Mouse (Mus musculus): ENCODE measurements around the gene Rora.

Rora gene

DNA sequence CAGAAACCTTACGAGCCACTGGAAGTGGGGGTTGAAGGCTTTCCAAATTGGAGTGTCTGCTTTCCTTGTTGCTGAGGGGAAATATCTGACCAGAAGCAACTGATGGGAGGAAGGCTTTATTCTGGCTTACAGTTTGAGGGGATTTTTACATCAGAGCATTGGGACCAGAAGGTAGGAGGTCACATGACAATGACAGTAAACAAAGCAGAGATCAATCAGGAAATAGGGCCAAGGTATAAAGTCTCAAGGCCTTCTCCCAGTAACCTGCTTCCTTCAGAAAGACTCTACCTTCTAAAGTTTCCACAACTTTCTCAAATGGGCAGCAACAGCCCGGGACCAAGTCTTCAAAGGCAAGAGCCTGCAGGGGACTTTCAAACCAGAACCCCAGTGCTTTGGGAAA is 34.6 kb downstream of the Rora start:
- DNase-seq (ENCODE audit: low spot score in 2 of 2): no peak

DNA sequence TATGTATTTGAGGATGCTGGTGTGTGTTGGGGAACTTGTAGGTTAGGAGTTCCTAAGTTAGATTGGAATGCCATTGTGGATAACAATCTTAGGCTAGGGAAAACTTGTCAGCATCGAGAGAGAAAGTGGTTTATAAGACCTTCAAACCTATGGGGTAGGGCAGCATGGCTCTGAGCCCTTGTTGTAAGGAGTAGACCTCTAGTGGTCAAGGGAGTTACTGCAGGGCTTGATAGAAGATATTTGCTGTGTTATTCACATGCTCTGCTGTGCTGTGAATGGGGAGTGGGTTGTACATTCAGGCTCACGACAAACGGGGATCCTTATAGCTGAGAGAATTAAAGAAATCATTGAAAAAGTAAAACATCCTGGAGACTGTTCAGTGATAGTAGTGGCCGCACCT is 35.8 kb downstream of the Rora start:
- peak in 1 of 2 experiments; percentile 62 for DNase-seq (ENCODE audit: low spot score in 2 of 2)

DNA sequence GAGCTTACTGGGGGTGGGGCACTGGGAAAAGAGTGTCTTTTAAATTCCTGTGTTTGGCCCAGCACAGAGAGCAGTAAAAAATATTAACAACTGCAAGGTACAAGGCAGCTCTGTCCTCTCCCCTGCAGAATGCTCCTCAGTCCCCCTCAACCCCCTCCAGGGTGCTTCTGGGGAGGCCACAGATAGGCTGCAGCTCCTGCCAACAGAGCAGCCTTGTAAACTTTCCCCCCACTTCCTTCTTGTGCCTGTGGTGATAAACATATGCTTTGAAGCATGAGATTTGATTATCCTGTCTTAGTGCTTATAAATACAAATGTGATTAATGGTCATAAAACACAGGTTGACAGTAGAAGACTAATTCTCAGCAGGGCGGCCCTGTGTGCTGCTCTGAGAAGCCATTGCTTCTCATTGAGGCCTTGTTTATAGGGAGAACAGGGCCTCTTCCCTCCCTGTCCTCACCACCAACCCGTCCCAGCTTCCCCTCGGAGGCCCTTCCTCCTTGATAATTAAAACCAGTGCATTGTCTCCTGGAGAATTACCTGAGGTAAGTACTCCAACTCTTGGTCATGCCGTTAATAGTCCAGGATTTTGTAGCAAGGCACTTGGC is 41.4 kb downstream of the Rora start:
- no peak for DNase-seq (ENCODE audit: low spot score in 2 of 2)

DNA sequence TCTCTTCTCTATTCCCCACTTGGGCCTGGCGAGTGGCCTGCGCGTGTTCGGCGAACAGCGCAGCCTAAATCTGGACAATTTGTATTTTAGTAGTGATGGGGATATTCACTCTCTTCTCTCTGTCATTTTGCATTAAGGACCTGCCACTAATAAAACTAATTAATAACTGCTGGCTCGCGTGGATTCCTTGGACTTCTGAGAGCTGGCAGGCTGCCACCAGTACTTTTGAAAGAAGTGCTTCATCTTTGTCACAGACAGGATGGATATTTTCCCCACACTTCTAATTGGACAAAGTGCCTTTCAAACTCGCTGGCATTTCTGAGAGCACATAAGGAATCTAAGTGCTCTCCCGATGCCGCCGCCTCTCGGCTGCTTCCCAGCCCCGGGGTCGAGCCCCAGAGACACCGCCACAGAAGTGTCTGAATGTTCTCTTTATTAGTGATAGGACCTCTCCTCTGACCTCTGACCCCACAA is 41.9 kb downstream of the Rora start:
- DNase-seq (ENCODE audit: low spot score in 2 of 2): no peak

- DNase-seq (ENCODE audit: low spot score in 2 of 2): no peak
Observed at GRCm38 (mm10) chr9:68696425-68696956, 42.9 kb downstream of the Rora start.

DNA sequence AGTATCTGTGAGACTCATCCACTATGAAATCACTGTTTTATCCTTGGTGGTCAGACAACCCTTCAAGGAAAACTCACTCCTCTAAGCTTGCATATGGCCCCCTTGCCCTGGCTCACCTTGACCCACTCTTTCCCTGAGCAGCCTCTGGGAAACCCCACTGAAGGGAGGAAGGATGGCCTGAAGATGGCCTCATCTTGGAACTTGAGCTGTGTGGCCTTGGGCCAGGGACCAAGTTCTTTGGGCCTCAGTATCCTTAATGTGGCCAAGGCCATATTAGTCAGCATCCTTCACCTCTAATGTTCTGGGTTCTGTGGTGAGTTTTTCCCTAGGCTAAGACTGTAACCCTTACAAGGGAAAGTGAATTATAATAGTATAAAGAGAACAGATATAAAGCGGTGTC is 45.8 kb downstream of the Rora start:
- DNase-seq (ENCODE audit: low spot score in 2 of 2): no peak

DNA sequence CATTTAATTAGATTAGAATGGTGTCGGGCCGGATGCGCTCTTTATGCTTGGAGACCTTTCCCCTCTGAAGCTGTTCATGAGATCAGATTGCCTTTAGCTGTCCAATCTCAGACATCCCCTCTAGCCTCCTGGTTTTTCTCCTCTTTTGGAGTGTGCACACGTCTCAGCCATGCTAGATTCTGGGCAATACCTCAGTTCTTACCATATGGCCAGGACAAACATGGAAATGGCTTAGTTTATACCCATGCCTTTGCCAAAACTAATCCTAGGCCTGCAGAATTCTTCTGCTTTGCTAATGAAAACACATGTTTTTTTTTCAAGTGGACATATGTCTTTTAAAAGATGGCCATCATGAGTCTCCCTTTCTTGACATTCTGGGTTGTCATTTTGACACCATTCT is 46.3 kb downstream of the Rora start:
- DNase-seq (ENCODE audit: low spot score in 2 of 2): no peak

- DNase-seq (ENCODE audit: low spot score in 2 of 2): no peak
Observed at GRCm38 (mm10) chr9:68707636-68708035, 54.0 kb downstream of the Rora start.

DNA sequence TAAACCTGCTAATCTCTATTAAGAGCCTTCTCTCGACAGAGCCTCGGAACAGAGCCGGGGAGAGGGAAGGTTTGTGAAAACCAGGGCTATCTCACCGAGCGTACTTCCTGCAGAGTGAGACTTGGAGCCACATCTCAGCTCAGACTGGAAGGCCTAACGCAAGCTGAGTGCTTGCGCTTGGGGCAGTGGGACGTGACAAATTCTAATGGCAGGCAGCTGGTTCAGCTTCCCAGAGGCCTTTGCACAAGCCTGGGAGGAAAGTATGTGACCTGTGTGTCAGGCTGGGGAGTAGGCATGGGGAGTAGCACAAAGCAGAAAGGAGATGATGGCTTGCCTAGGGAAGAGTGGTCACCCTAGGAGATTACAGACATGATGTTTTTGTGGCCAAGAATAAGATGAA is 55.6 kb downstream of the Rora start:
- no peak for DNase-seq (ENCODE audit: low spot score in 2 of 2)

DNA sequence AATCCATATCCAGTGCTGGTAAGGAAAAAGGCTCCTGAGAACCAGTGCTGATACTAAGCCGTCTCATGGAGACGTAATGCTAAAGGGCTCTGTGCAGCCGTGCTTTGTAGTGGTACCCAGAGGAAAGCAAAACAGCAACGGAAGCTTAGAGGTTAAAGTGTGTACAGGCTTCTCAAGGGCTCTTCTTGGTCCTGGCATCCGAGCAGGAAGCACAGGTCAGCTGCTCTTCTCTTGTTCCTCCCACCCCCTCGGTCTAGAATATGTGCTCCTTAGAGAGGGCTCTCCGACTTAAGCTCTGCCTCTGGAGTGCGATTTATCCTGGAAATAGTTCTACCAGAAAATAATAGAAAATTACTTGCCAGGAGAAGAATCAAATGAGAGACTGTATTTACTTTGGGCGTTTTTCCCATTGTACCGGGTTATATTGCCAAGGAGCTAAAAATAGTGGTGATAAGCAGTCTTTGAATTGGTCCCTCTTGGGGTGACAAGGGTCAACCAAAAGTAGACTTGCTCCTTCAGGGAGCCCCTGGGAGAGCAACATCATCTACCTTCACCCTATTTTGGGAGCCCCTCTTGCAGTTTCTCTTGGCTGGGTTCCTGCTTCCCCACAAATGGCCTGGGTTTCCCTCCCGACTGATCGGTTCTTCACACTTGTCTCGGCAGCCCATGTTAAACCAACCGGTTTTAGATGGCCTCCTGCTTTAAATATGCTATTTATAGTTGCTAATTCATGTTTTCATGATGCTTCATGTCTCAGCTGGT is 57.5 kb downstream of the Rora start:
- no peak for DNase-seq (ENCODE audit: low spot score in 2 of 2)

DNA sequence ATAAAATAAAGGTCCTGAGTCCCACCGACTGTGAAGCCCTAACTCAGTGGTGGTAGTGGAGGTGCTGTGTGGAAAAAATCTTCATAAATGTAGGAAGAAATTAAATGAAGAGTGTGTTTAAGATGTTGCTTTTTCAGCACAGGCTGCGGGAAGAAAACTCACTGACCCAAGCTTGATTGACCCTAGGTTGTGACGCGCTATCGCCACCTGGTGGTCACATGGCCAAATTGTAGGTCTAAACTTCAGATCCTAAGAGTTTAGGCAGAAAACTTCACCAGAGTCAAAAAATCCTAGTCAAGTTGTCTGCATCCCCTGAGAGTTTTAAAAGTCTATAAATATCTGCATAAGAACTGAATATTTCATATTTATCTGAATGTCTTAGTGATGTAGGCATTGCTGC is 63.4 kb downstream of the Rora start:
- DNase-seq (ENCODE audit: low spot score in 2 of 2): peak in 1 of 2 experiments; percentile 36

GRCm38 (mm10) chr9:68718427-68718826 is 64.8 kb downstream of the Rora start:
- no peak for DNase-seq (ENCODE audit: low spot score in 2 of 2)

DNA sequence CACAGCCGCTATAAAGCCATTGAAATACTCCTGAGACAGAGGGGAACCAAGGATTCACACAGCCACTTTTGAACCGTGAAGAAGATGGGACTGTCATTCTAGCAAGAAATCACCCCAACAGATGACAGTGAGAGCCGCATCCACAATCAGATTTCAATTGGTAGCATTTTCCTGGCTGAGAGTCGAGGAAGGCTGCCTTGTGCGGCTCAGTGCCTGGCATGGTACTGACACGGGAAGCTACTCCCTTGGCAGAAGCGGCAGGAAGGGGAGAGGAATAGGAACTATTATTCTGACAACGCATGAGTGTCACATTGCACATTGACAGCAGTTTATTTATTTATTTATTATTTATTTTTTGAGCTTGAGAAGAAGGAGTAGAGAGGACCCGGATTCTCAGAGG is 65.7 kb downstream of the Rora start:
- DNase-seq (ENCODE audit: low spot score in 2 of 2): no peak

- DNase-seq (ENCODE audit: low spot score in 2 of 2): no peak
Observed at GRCm38 (mm10) chr9:68724636-68725285, 71.2 kb downstream of the Rora start.

DNA sequence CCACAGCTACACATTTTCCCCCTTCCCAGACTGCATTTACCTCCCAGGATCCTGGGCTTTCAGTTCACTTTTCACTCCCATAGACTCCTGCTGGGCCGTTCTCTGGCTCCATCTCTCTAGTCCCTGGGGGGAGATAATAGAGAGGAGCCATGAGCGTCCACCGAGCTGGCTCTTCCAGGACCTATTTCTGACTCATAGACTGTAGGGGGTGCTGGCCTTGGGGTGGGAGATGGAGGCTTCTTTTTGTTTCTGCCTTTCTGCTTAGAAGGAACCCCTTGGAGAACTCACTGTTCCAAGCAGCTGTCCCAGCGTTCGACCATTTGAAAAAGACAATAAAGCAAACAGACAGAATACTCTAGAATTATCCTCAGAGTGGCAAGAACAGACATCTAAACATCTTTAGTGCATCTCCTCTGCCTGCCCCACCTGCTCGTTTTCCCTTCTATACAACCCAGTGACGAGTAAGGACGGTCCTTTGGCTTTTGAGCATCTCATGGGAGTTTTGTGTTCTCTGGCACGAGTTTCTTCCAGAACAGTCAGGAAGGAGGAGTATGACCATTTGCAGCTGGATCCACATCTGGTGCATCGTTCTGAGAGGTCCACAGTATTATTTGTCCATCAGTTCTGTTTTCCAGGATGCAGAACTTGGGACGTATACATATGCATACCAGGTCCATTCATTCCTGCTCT is 73.7 kb downstream of the Rora start:
- DNase-seq (ENCODE audit: low spot score in 2 of 2): no peak

- peak in 1 of 2 experiments; percentile 39 for DNase-seq (ENCODE audit: low spot score in 2 of 2)
Observed at GRCm38 (mm10) chr9:68731438-68731837, 77.9 kb downstream of the Rora start.

GRCm38 (mm10) chr9:68732929-68733328 is 79.3 kb downstream of the Rora start:
- no peak for DNase-seq (ENCODE audit: low spot score in 2 of 2)

GRCm38 (mm10) chr9:68735886-68736285 is 82.3 kb downstream of the Rora start:
- no peak for DNase-seq (ENCODE audit: low spot score in 2 of 2)

DNA sequence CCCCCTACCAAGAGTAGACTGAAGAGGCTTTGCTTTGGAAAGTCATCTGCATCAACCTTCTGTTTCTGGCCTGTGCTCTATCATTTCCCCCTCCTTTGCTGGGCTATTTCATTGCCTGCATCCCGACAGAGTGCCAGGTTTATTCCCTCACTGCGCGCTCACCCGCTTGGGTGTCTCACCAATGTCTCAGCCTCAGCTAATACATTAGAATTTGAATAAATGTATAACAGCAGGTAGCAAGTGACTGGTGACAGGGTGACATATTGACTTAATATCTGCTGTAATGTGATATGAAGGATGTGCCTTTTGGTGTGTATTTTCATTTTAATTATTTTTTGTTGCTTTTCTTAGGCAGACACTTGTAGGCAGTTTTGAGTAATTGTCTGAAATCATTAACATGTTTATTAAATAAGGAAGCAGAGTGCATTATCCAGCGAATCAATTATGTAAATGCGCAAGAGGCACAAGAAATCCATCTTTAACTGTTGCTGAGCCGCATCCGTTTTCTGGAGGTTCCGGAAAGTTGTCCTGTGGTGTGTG is 83.7 kb downstream of the Rora start:
- DNase-seq (ENCODE audit: low spot score in 2 of 2): no peak

GRCm38 (mm10) chr9:68745931-68746646 is 92.5 kb downstream of the Rora start:
- no peak for DNase-seq (ENCODE audit: low spot score in 2 of 2)

- DNase-seq (ENCODE audit: low spot score in 2 of 2): no peak
Observed at GRCm38 (mm10) chr9:68756976-68757375, 103.4 kb downstream of the Rora start.

All from cerebellum, postnatal 4 days (tissue).